Mouse (Mus musculus): ENCODE data around the gene Nr4a3.

GRCm38 (mm10) chr4:48002969-48003368, 42.0 kb upstream of the Nr4a3 start:
- TF ChIP-seq POLR2A (IDR thresholded peaks at IDR 0.05; ENCODE audit: low read depth, low read length) (no peak), CTCF (IDR thresholded peaks at IDR 0.05; ENCODE audit: borderline replicate concordance, insufficient read depth, low read length) (no peak)
